In genomic region chr1:155229464-155230411, GRCm38 (mm10) we compare ENCODE assay signal across 8 mouse cellular contexts. TPM values are rescaled to one million over a fixed set of nuclear protein-coding genes. Genes with fewer than 3 reads are reported as not detected.
DNase-seq lines count a peak whose midpoint lies in the region; ATAC-seq and TF ChIP-seq lines count a peak whose summit lies in the region.

No protein-coding gene starts in this region.

- no peaks in the 10 kb centered on the region for H3K27me3 ChIP-seq in forebrain, embryonic 16.5 days (replicated peaks; ENCODE audit: control insufficient read depth, insufficient read depth, low read length)
- no peaks in the 10 kb centered on the region for H3K27me3 ChIP-seq in hindbrain, embryonic 13.5 days
- no peaks in the 10 kb centered on the region for H3K27me3 ChIP-seq in myocyte (ENCODE audit: control insufficient read depth, insufficient read depth, insufficient read length)

- H3K9ac ChIP-seq in forebrain, embryonic 16.5 days (replicated peaks; ENCODE audit: low read depth, low read length): peak overlapping the region; percentile 1; the same call in 1 of the 2 replicates
- H3K9ac ChIP-seq in hindbrain, embryonic 13.5 days: peak overlapping the region; percentile 53; the same call in 1 of the 2 replicates

- no peak for TF ChIP-seq POLR2A in myocyte (IDR thresholded peaks at IDR 0.05; ENCODE audit: insufficient read length, low read depth)

- DNase-seq in frontal cortex, adult 2 months (ENCODE audit: extremely low spot score in 1 of 2, low spot score in 1 of 2): peak; percentile 65 to 78
- DNase-seq in frontal cortex, postnatal 10 days (ENCODE audit: low spot score in 2 of 2): no peak
- DNase-seq in NIH3T3 (ENCODE audit: low read depth): peak; percentile 79
- no peak for DNase-seq in spleen, postnatal 4 days (ENCODE audit: low spot score in 2 of 2)
- DNase-seq in ovary, postnatal 14 days (ENCODE audit: low spot score): no peak

- no peak overlapping the region for H3K4me3 ChIP-seq in forebrain, embryonic 16.5 days (replicated peaks; ENCODE audit: low read length)
- H3K4me3 ChIP-seq in hindbrain, embryonic 13.5 days: no peak overlapping the region
- no peak overlapping the region for H3K4me3 ChIP-seq in myocyte

- 26% methylated on average over 14 of the region's 14 CpGs for WGBS in forebrain, embryonic 16.5 days
- WGBS in hindbrain, embryonic 13.5 days: 11% methylated on average over 14 of the region's 14 CpGs

- peaks cover 37% of the 10 kb centered on the region for H3K4me1 ChIP-seq in forebrain, embryonic 16.5 days (replicated peaks; ENCODE audit: control insufficient read depth, insufficient read depth, low read length)
- H3K4me1 ChIP-seq in hindbrain, embryonic 13.5 days (replicated peaks): peaks cover 72% of the 10 kb centered on the region

- H3K9me3 ChIP-seq in forebrain, embryonic 16.5 days (ENCODE audit: control insufficient read depth, low read length): no peaks in the 10 kb centered on the region
- no peaks in the 10 kb centered on the region for H3K9me3 ChIP-seq in hindbrain, embryonic 13.5 days

- ATAC-seq in forebrain, embryonic 16.5 days: peak; percentile 32
- peak; percentile 55 for ATAC-seq in hindbrain, embryonic 13.5 days (ENCODE audit: low FRiP score)

- no peak overlapping the region for H3ac ChIP-seq in myocyte (ENCODE audit: control insufficient read depth, insufficient read length)

- H3K27ac ChIP-seq in forebrain, embryonic 16.5 days (ENCODE audit: low read length): peak overlapping the region; percentile 51
- H3K27ac ChIP-seq in hindbrain, embryonic 13.5 days: peak overlapping the region; percentile 93

- no peak overlapping the region for H3K4me2 ChIP-seq in forebrain, embryonic 16.5 days (ENCODE audit: low read length)
- peak overlapping the region; percentile 13; the same call in 1 of the 2 replicates for H3K4me2 ChIP-seq in hindbrain, embryonic 13.5 days
- peak overlapping the region; percentile 58 for H3K4me2 ChIP-seq in myocyte (ENCODE audit: low read depth)

- no peaks in the 10 kb centered on the region for H3K79me2 ChIP-seq in myocyte (ENCODE audit: control insufficient read depth, insufficient read depth)

- no peaks in the 10 kb centered on the region for H3K36me3 ChIP-seq in forebrain, embryonic 16.5 days (ENCODE audit: control insufficient read depth, insufficient read depth)
- no peaks in the 10 kb centered on the region for H3K36me3 ChIP-seq in hindbrain, embryonic 13.5 days
- no peaks in the 10 kb centered on the region for H3K36me3 ChIP-seq in myocyte (ENCODE audit: control insufficient read depth, insufficient read depth)

TF ChIP-seq in myocyte, 11 proteins besides CTCF, POLR2A, EP300 and RAD21:
- TF ChIP-seq MYOD1 (IDR thresholded peaks at IDR 0.05; ENCODE audit: control insufficient read depth in 1 of 3, insufficient read length in 2 of 3, low read depth in 2 of 3) (peak; percentile 76 to 91 (median 88)), REST (IDR thresholded peaks at IDR 0.05; ENCODE audit: insufficient read depth, insufficient read length) (no peak), TCF12 (IDR thresholded peaks at IDR 0.05; ENCODE audit: insufficient read depth, poor library complexity, severe bottlenecking) (peak; percentile 38), SRF (IDR thresholded peaks at IDR 0.05; ENCODE audit: control insufficient read depth, insufficient read length, low read depth) (peak; percentile 34), MAX (IDR thresholded peaks at IDR 0.05; ENCODE audit: low read depth) (no peak), TCF3 (IDR thresholded peaks at IDR 0.05; ENCODE audit: insufficient read length, low read depth) (peak; percentile 65), CEBPB (IDR thresholded peaks at IDR 0.05; ENCODE audit: insufficient read depth, poor library complexity, severe bottlenecking) (no peak), POLR2AphosphoS2 (IDR thresholded peaks at IDR 0.05; ENCODE audit: insufficient read length, low read depth) (no peak), MYOG (IDR thresholded peaks at IDR 0.05; ENCODE audit: control insufficient read depth in 1 of 3, insufficient read depth in 1 of 3, insufficient read length in 2 of 3, low read depth in 2 of 3) (peak; percentile 62 to 87 (median 75)), USF1 (IDR thresholded peaks at IDR 0.05; ENCODE audit: low read depth) (no peak)
TF ChIP-seq in myocyte: peak in this region for 5.

RNA-seq across cellular contexts. Expression of gene BC034090, which starts 14.5 kb away (rescaled TPM):
- 15.4 and 16.3 TPM in 2 replicates for polyA plus RNA-seq in frontal cortex, adult 2 months (2012; rRNA removed)
- polyA plus RNA-seq in forebrain, embryonic 16.5 days (2015; fragmentation: Nextera tagmentation; extraction: Ambion mirVana): 2.8 and 3.3 TPM in 2 replicates
- polyA plus RNA-seq in hindbrain, embryonic 13.5 days (2015; fragmentation: Nextera tagmentation; extraction: Ambion mirVana): 3.9 and 4.7 TPM in 2 replicates
- 11.1 TPM for polyA plus RNA-seq in myocyte (2012; fragmentation: generic; extraction: Trizol)

Comparison
In these comparisons a context has a peak if more than half of its experiments do, and no peak if none do; other contexts are left out.
1. DNase-seq: peak in frontal cortex, adult 2 months (2 of 2) and NIH3T3 (single experiment); none in frontal cortex, postnatal 10 days (0 of 2), spleen, postnatal 4 days (0 of 2) and ovary, postnatal 14 days (single experiment).